Mouse (Mus musculus) neural tube, embryonic 11.5 days (tissue): ENCODE results near the gene Stim2. TPM values are rescaled to one million over a fixed set of nuclear protein-coding genes. Genes with fewer than 3 reads are reported as not detected.

Experiments used
- ATAC-seq: fragments of 200-750 bp; cut with Nextera tagmentation; 2 replicates; pipeline ENCODE4 v1.8.0; 2017; ENCODE audit warnings: moderate number of reproducible peaks, mild to moderate bottlenecking, moderate TSS enrichment, moderate library complexity; ENCODE audit not compliant: insufficient read depth, low FRiP score, low TSS enrichment
- DNase-seq: peaks from one replicate; pipeline ENCODE4 v3.0.0-alpha.2; 2015; ENCODE audit warnings: low spot score
- H3K27ac ChIP-seq: fragments of 300-500 bp; sonication (generic); 2 replicates; pipeline ENCODE4 v1.5.1; 2014; ENCODE audit warnings: low read depth, mild to moderate bottlenecking, low read length
- H3K27me3 ChIP-seq: fragments of 300-500 bp; sonication (generic); 2 replicates; pipeline ENCODE4 v1.6.1; 2014; ENCODE audit warnings: mild to moderate bottlenecking, low read length, mixed read lengths; ENCODE audit not compliant: control insufficient read depth, insufficient read depth
- H3K36me3 ChIP-seq: fragments of 300-500 bp; sonication (generic); 2 replicates; pipeline ENCODE4 v1.6.1; 2014; ENCODE audit warnings: mild to moderate bottlenecking, low read length, moderate library complexity, mixed read lengths; ENCODE audit not compliant: control insufficient read depth, insufficient read depth
- H3K4me1 ChIP-seq: fragments of 300-500 bp; sonication (generic); 2 replicates; pipeline ENCODE4 v1.6.1; 2014; ENCODE audit warnings: low read length, mixed read lengths; ENCODE audit not compliant: control insufficient read depth, insufficient read depth
- H3K4me2 ChIP-seq: fragments of 300-500 bp; sonication (generic); 2 replicates; pipeline ENCODE4 v1.6.1; 2014; ENCODE audit warnings: low read depth, mild to moderate bottlenecking, moderate library complexity
- H3K4me3 ChIP-seq: fragments of 300-500 bp; sonication (generic); 2 replicates; pipeline ENCODE4 v1.5.1; 2014; ENCODE audit warnings: low read depth, low read length
- H3K9ac ChIP-seq: fragments of 300-500 bp; sonication (generic); 2 replicates; pipeline ENCODE4 v1.6.1; 2014; ENCODE audit warnings: mild to moderate bottlenecking, low read length
- H3K9me3 ChIP-seq: fragments of 300-500 bp; sonication (generic); 2 replicates; pipeline ENCODE4 v1.6.1; 2016; ENCODE audit warnings: low read length; ENCODE audit not compliant: control insufficient read depth
- WGBS: fragments of 180-500 bp; shearing (Covaris S2); extraction: QIAGEN DNeasy Blood & Tissue Kit; methylation state at CpG from one replicate; pipeline ENCODE4 v1.1.7; 2014; 5-methylcytosine and 5-hydroxymethylcytosine counted together
- polyA plus RNA-seq: library from polyadenylated mRNA; unstranded; fragments of >200 nt; fragmentation: Nextera tagmentation; extraction: Ambion mirVana; gene quantifications from 2 replicates; pipeline ENCODE4 v1.2.1, GENCODE M21; 2014

Stim2 gene
- polyA plus RNA-seq, 1 experiment from 2014 or later, result 22.7 TPM

DNA sequence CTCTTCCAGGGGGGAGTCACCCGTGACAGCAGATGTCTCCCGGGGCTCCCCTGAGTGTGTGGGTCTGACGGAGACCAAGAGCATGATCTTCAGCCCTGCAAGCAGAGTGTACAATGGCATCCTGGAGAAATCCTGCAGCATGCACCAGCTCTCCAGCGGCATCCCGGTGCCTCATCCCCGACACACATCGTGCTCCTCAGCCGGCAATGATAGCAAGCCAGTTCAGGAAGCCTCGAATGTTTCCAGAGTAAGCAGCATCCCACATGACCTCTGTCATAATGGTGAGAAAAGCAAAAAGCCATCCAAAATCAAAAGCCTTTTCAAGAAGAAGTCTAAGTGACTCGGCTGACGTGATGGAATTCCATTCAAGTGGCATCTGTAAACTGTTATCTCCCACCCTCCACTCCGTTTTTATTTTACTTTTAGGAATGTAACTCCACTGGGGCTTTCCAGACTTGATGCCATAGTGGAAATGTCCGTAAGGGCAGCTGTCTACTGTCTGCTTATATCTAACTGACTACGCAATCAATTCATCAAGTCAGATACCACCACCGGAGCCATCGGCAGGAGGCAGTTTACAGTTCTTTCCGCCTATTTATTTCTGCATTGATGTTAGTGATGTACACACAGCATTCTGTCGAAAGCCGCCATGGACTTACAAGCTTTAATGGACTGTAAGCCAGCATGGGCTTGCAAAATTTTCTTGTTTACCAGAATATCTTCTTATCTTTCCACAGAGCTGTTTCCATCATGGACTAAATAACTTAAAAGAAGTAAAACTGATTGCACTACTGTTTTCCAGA is 120.3 kb downstream of the Stim2 start:
- 85% methylated on average over 19 of the region's 19 CpGs for WGBS
- DNase-seq, result no peak
- Histone ChIP-seq H3K36me3 (no peaks in the 10 kb centered on the region), H3K9ac (no peak overlapping the region), H3K27ac (no peak overlapping the region), H3K9me3 (no peaks in the 10 kb centered on the region), H3K27me3 (no peaks in the 10 kb centered on the region), H3K4me1 (no peaks in the 10 kb centered on the region), H3K4me2 (no peak overlapping the region), H3K4me3 (no peak overlapping the region)
- no peak for ATAC-seq

DNA sequence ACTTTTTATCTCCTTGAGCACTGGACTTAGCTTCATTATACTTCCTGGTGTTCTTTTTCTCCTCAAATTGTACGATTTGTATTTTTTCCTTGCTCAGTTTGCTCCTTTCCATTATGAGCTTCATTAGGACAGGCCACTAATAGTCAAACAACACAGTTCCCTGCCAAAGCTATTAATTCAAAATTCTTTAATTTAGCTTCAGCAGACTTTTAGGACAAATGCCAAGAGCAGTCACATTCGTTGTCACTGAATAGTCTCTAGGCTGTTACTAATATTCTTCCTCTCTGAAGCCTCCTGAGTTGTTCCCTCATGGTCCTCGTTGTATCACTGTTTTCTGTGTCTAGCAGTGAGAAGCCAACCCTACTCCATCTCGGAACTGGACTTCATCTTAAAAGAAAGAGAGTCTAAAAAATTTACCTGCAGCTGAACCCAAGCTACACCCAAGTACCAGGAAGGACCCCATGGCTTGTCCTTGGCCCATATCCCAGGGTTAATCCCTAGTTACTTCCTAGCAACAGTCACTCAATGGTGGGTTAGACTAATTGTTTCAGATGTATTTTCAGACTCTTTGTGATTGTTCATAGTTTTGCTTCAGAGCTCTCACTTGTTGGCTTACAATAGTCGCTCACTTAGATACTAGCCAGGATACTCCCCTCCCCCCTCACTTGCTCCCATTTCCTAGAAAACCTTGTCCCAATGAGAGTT is 149.9 kb downstream of the Stim2 start:
- 92% methylated on average over 5 of the region's 5 CpGs for WGBS
- H3K36me3 ChIP-seq, result no peaks in the 10 kb centered on the region

DNA sequence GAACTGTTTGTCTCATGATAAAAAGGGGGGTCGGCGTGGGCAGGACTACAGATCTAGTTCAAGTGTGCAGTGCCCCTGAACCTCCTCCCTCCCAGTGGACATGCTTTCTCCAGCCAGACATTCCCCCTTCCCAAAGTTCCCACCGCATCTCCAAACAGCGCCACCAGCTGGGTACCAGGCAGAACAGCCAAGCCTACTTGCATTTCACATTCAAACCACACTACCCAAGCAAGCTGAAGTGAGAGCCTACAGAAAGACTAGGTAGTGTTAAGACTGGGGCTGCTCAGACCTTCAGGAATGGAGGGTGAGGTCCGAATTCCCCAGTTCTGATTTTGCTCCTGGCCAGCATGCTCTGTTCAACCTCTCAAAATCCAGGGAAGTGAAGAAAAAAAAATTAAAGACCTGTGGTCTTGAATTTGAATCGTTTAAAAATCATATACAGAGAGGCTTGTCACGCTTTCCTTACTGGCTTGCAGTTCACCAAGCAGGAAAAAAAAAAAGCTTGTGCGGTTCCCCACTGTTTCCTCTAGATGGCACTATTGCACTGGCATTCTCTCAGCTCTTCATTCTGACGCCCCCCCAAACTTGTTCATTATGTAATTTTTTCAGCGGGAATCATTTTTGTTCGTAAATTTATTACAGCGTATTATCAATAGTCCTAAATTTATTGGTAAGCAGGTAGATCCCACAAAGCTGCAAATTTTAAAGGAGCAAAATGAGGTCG is 156.4 kb downstream of the Stim2 start:
- H3K4me1 ChIP-seq, result peaks cover 6% of the 10 kb centered on the region; the same call in 1 of the 2 replicates
- no peak overlapping the region for H3K9ac ChIP-seq
- no peak overlapping the region for H3K27ac ChIP-seq
- H3K9me3 ChIP-seq, result no peaks in the 10 kb centered on the region
- WGBS, result 20% methylated on average over 13 of the region's 13 CpGs
- no peaks in the 10 kb centered on the region for H3K36me3 ChIP-seq
- ATAC-seq (no peak), DNase-seq (peak; percentile 41)
- H3K4me3 ChIP-seq, result no peak overlapping the region
- H3K27me3 ChIP-seq, result no peaks in the 10 kb centered on the region
- peak overlapping the region; percentile 25 for H3K4me2 ChIP-seq

More for the DNA sequence above, 149.9 kb downstream of the Stim2 start:
- DNase-seq (no peak), ATAC-seq (no peak)
- no peaks in the 10 kb centered on the region for H3K27me3 ChIP-seq
- no peak overlapping the region for H3K4me3 ChIP-seq
- H3K9ac ChIP-seq, result no peak overlapping the region
- no peaks in the 10 kb centered on the region for H3K4me1 ChIP-seq
- H3K4me2 ChIP-seq, result no peak overlapping the region
- H3K27ac ChIP-seq, result no peak overlapping the region
- H3K9me3 ChIP-seq, result no peaks in the 10 kb centered on the region

DNA sequence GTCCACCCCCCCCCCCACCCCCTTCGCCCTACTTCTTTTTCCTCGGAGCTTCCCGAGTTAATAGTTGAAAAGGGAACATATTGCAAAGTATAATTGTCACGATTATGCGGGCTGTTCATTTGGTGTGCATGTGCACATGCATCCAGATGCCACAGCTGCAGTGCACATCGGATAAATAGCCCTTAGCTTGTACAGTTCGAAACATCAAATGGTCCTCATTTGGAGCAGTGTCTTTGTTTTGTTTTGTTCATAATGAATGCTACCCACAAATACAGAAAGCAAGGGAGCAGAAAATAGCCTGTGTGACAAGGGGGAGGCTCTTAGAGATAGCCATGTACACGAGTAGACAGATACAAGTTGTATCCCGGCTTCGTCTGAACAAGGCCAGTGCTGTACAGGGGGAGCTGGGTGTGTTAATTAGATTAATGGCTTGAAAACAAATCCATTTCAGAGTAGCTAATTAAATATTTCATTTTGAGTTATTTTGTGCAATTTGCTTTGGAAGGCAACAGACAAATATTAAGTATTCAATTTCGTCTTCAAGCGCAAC is 157.0 kb downstream of the Stim2 start:
- no peak overlapping the region for H3K27ac ChIP-seq
- ATAC-seq, result peak; percentile 35; the same call in 1 of the 2 replicates
- no peak overlapping the region for H3K9ac ChIP-seq
- 58% methylated on average over 12 of the region's 12 CpGs for WGBS
- peaks cover 6% of the 10 kb centered on the region; the same call in 1 of the 2 replicates for H3K4me1 ChIP-seq
- H3K9me3 ChIP-seq, result no peaks in the 10 kb centered on the region
- peak overlapping the region; percentile 25 for H3K4me2 ChIP-seq
- H3K4me3 ChIP-seq, result no peak overlapping the region
- DNase-seq, result peak; percentile 14
- no peaks in the 10 kb centered on the region for H3K36me3 ChIP-seq
- H3K27me3 ChIP-seq, result no peaks in the 10 kb centered on the region

DNA sequence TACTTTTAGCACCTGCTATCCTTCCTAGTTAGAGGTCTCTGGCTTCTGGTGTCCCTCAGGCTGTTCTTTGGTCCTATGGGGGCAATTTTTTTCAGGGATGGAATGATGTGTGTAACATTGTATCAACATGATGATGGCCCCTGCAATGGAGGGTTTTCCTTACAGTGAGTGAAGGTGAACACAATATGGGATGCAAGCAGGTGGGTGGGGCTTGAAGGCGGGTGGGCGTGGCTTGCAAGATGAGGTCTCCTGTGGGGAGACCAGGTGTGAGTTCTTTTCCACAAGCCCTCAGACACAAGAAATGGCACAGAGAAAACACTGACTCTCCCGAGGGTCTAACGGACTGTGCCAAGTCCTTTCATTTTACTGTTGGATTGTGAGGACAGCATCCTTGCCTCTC is 157.6 kb downstream of the Stim2 start:
- no peak overlapping the region for H3K4me2 ChIP-seq
- no peak overlapping the region for H3K9ac ChIP-seq
- no peak overlapping the region for H3K4me3 ChIP-seq
- no peaks in the 10 kb centered on the region for H3K9me3 ChIP-seq
- 75% methylated on average over 4 of the region's 4 CpGs for WGBS
- DNase-seq, result no peak
- H3K27ac ChIP-seq, result no peak overlapping the region
- ATAC-seq, result no peak
- no peaks in the 10 kb centered on the region for H3K27me3 ChIP-seq
- H3K36me3 ChIP-seq, result no peaks in the 10 kb centered on the region
- peaks cover 6% of the 10 kb centered on the region; the same call in 1 of the 2 replicates for H3K4me1 ChIP-seq

DNA sequence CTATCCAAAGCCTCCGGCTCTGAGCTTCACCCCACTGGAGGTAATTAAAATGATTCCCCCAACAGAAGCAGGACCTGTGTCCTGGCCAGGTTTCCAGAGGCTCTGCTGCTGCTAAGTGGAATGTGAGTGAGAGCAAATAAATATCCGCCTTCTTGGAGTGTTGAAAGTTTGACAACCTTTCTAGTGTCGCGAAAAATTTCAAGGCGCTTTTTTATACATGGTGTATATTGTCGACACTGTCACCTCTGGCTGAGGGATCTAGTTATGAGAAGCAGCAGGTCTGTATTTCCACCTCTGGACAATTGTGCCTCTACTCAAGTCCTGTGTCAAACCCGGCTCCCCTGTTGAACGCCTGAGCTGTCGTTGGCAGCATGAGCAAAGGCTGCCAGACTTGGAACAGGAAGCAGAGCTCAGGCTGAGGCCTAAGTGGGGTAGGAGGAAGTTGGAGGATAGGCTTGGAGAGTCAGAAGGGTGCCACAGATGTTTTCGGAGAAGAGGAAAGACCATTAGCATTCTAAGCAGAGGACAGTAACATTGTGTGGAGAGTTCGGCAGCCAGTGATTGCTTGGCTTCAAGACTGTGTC is 158.7 kb downstream of the Stim2 start:
- ATAC-seq (no peak), DNase-seq (peak; percentile 13)
- peaks cover 6% of the 10 kb centered on the region; the same call in 1 of the 2 replicates for H3K4me1 ChIP-seq
- H3K27ac ChIP-seq, result no peak overlapping the region
- H3K4me3 ChIP-seq, result no peak overlapping the region
- WGBS, result 80% methylated on average over 11 of the region's 11 CpGs
- H3K9ac ChIP-seq, result no peak overlapping the region
- no peak overlapping the region for H3K4me2 ChIP-seq
- no peaks in the 10 kb centered on the region for H3K9me3 ChIP-seq
- no peaks in the 10 kb centered on the region for H3K27me3 ChIP-seq
- H3K36me3 ChIP-seq, result no peaks in the 10 kb centered on the region

DNA sequence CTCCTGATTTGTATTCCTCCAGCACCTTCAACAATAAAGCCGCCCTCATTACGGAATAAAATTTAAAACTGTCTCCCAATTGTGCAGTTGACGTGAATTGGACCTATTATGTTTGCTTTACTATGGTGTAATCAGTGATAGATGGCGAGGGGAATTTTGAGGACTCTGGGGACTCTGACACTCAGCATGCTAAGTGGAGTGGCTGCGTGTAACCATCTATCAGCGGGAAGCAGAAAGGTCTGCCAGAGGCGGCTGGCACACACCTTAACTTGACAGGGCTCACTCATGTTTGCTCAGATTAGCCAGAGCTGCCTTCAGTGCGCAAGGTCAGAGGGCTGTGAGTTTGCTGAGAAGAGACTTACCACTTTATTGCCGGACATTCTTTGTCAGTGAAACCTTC is 159.9 kb downstream of the Stim2 start:
- no peaks in the 10 kb centered on the region for H3K9me3 ChIP-seq
- H3K27me3 ChIP-seq, result no peaks in the 10 kb centered on the region
- no peak overlapping the region for H3K27ac ChIP-seq
- WGBS, result 32% methylated on average over 9 of the region's 9 CpGs
- DNase-seq (peak; percentile 34), ATAC-seq (peak; percentile 79)
- no peaks in the 10 kb centered on the region for H3K36me3 ChIP-seq
- no peak overlapping the region for H3K4me3 ChIP-seq
- H3K9ac ChIP-seq, result no peak overlapping the region; the same call in 1 of the 2 replicates
- H3K4me2 ChIP-seq, result no peak overlapping the region
- H3K4me1 ChIP-seq, result peaks cover 6% of the 10 kb centered on the region; the same call in 1 of the 2 replicates

DNA sequence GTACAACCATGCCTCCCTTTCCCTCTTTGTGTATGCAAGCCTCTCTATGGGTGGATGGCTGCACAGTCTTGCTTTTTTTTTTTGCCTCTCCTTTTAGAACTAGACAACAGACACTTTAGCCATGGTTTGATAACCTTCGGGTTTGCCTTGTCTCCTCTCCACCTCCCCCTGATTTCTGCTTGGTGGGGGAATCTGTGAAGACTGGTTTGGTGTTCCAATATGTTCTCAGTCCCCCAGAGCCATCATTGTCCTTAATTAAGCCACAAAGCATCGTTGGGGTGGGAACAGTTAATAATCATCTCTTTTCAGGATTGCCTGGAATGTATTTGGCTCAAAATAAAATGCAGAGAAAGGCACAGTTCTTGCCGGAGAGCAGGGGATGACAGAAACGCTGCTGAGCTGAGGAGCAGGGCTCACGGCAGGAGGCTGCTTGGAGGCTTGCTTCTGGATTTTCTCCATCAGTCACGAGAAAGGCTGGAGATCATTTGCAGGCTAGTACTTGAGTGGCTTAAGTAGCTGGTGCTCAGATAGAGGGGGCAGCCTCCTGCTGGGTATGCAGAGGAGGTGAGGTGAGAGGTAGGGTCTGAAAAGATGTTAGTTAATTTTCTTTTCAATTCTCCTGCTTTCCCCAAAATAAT is 161.0 kb downstream of the Stim2 start:
- Histone ChIP-seq H3K27me3 (no peaks in the 10 kb centered on the region), H3K27ac (0 out of 2 replicates have a peak overlapping the region, but pooled peaks have one; percentile 42), H3K36me3 (no peaks in the 10 kb centered on the region), H3K4me2 (no peak overlapping the region), H3K9me3 (no peaks in the 10 kb centered on the region), H3K4me1 (peaks cover 6% of the 10 kb centered on the region; the same call in 1 of the 2 replicates), H3K4me3 (no peak overlapping the region), H3K9ac (no peak overlapping the region)
- WGBS, result 4% methylated on average over 6 of the region's 6 CpGs
- peak; percentile 25 for DNase-seq
- no peak for ATAC-seq
